Mouse (Mus musculus): Measurements from ENCODE around the gene Ppp6r1. TPM values are rescaled to one million over a fixed set of nuclear protein-coding genes. Genes with fewer than 3 reads are reported as not detected.

Ppp6r1 gene
- polyA plus RNA-seq, 1 experiment from 2014 or later, result 4.9 TPM

GRCm38 (mm10) chr7:4668506-4668905 is 9.7 kb upstream of the Ppp6r1 start:
- Histone ChIP-seq H3K9ac (replicated peaks; ENCODE audit: low read length) (no peak overlapping the region), H3K27me3 (ENCODE audit: control insufficient read depth, insufficient read depth, low read length) (no peaks in the 10 kb centered on the region), H3K4me1 (ENCODE audit: control insufficient read depth, insufficient read depth, low read length) (no peaks in the 10 kb centered on the region), H3K36me3 (replicated peaks; ENCODE audit: control insufficient read depth, insufficient read depth, low read depth, low read length) (peaks cover 5% of the 10 kb centered on the region), H3K4me3 (ENCODE audit: low read depth, low read length) (no peak overlapping the region), H3K9me3 (replicated peaks; ENCODE audit: control insufficient read depth, low read length) (no peaks in the 10 kb centered on the region), H3K4me2 (ENCODE audit: low read depth, low read length) (no peak overlapping the region), H3K27ac (replicated peaks; ENCODE audit: low read depth, low read length) (no peak overlapping the region)
- 91% methylated on average over 8 of the region's 8 CpGs for WGBS
- DNase-seq (ENCODE audit: low spot score) (no peak), ATAC-seq (replicated peaks; ENCODE audit: insufficient number of reproducible peaks, low FRiP score, low TSS enrichment, low read depth) (no peak)

GRCm38 (mm10) chr7:4666871-4667270 is 8.1 kb upstream of the Ppp6r1 start:
- WGBS, result 90% methylated on average over 5 of the region's 5 CpGs
- no peak overlapping the region for H3K4me3 ChIP-seq (ENCODE audit: low read depth, low read length)

DNA sequence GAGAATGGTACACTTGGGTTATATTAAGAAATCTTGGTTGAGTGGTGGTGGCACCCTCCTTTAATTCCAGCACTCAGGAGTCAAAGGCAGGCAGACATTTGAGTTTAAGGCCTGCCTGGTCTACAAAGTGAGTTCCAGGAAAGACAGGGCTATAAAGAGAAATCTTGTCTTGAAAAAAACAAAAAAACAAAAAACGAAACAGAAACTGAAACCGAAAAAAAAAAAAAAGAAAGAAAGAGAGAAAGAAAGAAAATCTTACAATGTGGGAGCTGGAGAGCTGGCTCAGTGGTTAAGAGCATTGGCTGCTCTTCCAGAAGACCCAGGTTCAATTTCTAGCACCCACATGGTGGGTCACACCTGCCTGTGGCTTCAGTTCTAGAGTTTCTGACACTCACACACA is 4.9 kb upstream of the Ppp6r1 start:
- ATAC-seq (replicated peaks; ENCODE audit: insufficient number of reproducible peaks, low FRiP score, low TSS enrichment, low read depth), result no peak
- Histone ChIP-seq H3K4me1 (ENCODE audit: control insufficient read depth, insufficient read depth, low read length) (no peaks in the 10 kb centered on the region; the same call in 1 of the 2 replicates), H3K9me3 (replicated peaks; ENCODE audit: control insufficient read depth, low read length) (no peaks in the 10 kb centered on the region), H3K4me3 (ENCODE audit: low read depth, low read length) (no peak overlapping the region), H3K4me2 (ENCODE audit: low read depth, low read length) (no peak overlapping the region), H3K27me3 (ENCODE audit: control insufficient read depth, insufficient read depth, low read length) (no peaks in the 10 kb centered on the region), H3K27ac (replicated peaks; ENCODE audit: low read depth, low read length) (no peak overlapping the region), H3K36me3 (replicated peaks; ENCODE audit: control insufficient read depth, insufficient read depth, low read depth, low read length) (peaks cover 2% of the 10 kb centered on the region), H3K9ac (replicated peaks; ENCODE audit: low read length) (no peak overlapping the region)
- 76% methylated on average over 2 of the region's 2 CpGs for WGBS
- DNase-seq (ENCODE audit: low spot score), result no peak

More at GRCm38 (mm10) chr7:4666871-4667270, 8.1 kb upstream of the Ppp6r1 start:
- Histone ChIP-seq H3K4me2 (ENCODE audit: low read depth, low read length) (no peak overlapping the region), H3K9ac (replicated peaks; ENCODE audit: low read length) (no peak overlapping the region), H3K9me3 (replicated peaks; ENCODE audit: control insufficient read depth, low read length) (no peaks in the 10 kb centered on the region), H3K36me3 (replicated peaks; ENCODE audit: control insufficient read depth, insufficient read depth, low read depth, low read length) (peaks cover 2% of the 10 kb centered on the region), H3K27ac (replicated peaks; ENCODE audit: low read depth, low read length) (no peak overlapping the region), H3K4me1 (ENCODE audit: control insufficient read depth, insufficient read depth, low read length) (no peaks in the 10 kb centered on the region), H3K27me3 (ENCODE audit: control insufficient read depth, insufficient read depth, low read length) (no peaks in the 10 kb centered on the region)
- no peak for DNase-seq (ENCODE audit: low spot score)
- no peak for ATAC-seq (replicated peaks; ENCODE audit: insufficient number of reproducible peaks, low FRiP score, low TSS enrichment, low read depth)

DNA sequence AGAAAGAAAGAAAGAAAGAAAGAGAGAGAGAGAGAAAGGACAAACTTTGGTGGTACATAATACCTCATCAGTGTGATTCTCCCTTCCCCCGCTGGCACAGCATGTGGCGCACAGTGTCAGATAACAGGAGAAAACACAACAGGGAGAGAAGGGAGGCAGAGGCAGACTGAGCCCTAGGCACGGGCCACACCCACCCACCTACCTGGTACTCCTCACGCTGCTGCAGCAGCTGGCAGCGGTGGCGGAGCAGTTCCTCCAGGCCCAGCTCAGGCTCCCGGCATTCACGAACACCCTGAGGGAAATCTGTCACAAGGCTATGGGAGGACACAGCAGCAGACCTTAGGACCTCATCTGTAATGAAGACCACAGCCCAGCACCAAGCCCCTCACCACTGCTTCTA is 4.4 kb upstream of the Ppp6r1 start:
- peaks cover 2% of the 10 kb centered on the region for H3K36me3 ChIP-seq (replicated peaks; ENCODE audit: control insufficient read depth, insufficient read depth, low read depth, low read length)
- DNase-seq (ENCODE audit: low spot score), result no peak
- no peak overlapping the region for H3K4me2 ChIP-seq (ENCODE audit: low read depth, low read length)

DNA sequence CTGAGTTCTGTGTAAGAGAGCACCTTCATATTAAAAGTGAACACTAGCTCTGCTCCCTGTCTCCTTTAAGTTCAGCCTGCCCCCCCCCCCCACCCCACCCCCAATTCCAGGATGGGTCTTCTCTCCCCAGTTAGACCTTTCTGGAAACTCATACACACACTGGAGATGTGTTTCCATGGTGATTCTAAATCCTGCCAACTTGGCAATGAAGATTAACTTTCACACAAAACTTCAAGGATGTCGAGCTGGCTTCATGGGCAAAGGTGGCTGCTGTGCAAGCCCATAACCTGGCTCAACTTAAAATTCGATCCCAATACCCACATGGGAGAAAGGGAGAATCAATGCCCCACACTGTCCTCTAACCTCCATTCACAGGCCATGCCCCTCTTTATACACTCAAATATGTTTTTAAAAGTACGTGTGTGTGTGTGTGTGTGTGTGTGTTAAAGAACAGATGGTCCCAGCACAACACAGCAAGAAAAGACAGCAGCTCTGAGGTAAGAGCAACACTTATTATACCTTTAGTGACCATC is 1.2 kb upstream of the Ppp6r1 start:
- WGBS, result 66% methylated on average over 3 of the region's 3 CpGs
- Histone ChIP-seq H3K9ac (replicated peaks; ENCODE audit: low read length) (peak overlapping the region; percentile 92), H3K9me3 (replicated peaks; ENCODE audit: control insufficient read depth, low read length) (no peaks in the 10 kb centered on the region), H3K27me3 (ENCODE audit: control insufficient read depth, insufficient read depth, low read length) (no peaks in the 10 kb centered on the region), H3K4me3 (ENCODE audit: low read depth, low read length) (peak overlapping the region; percentile 92), H3K4me1 (ENCODE audit: control insufficient read depth, insufficient read depth, low read length) (peaks cover 7% of the 10 kb centered on the region), H3K4me2 (ENCODE audit: low read depth, low read length) (peak overlapping the region; percentile 92), H3K36me3 (replicated peaks; ENCODE audit: control insufficient read depth, insufficient read depth, low read depth, low read length) (peaks cover 2% of the 10 kb centered on the region), H3K27ac (replicated peaks; ENCODE audit: low read depth, low read length) (peak overlapping the region; percentile 86)
- ATAC-seq (replicated peaks; ENCODE audit: insufficient number of reproducible peaks, low FRiP score, low TSS enrichment, low read depth), result no peak
- no peak for DNase-seq (ENCODE audit: low spot score)

More for the DNA sequence above, 4.4 kb upstream of the Ppp6r1 start:
- Histone ChIP-seq H3K27ac (replicated peaks; ENCODE audit: low read depth, low read length) (no peak overlapping the region), H3K4me3 (ENCODE audit: low read depth, low read length) (no peak overlapping the region), H3K9ac (replicated peaks; ENCODE audit: low read length) (no peak overlapping the region), H3K27me3 (ENCODE audit: control insufficient read depth, insufficient read depth, low read length) (no peaks in the 10 kb centered on the region), H3K9me3 (replicated peaks; ENCODE audit: control insufficient read depth, low read length) (no peaks in the 10 kb centered on the region), H3K4me1 (ENCODE audit: control insufficient read depth, insufficient read depth, low read length) (no peaks in the 10 kb centered on the region; the same call in 1 of the 2 replicates)
- no peak for ATAC-seq (replicated peaks; ENCODE audit: insufficient number of reproducible peaks, low FRiP score, low TSS enrichment, low read depth)
- WGBS, result 72% methylated on average over 8 of the region's 8 CpGs

DNA sequence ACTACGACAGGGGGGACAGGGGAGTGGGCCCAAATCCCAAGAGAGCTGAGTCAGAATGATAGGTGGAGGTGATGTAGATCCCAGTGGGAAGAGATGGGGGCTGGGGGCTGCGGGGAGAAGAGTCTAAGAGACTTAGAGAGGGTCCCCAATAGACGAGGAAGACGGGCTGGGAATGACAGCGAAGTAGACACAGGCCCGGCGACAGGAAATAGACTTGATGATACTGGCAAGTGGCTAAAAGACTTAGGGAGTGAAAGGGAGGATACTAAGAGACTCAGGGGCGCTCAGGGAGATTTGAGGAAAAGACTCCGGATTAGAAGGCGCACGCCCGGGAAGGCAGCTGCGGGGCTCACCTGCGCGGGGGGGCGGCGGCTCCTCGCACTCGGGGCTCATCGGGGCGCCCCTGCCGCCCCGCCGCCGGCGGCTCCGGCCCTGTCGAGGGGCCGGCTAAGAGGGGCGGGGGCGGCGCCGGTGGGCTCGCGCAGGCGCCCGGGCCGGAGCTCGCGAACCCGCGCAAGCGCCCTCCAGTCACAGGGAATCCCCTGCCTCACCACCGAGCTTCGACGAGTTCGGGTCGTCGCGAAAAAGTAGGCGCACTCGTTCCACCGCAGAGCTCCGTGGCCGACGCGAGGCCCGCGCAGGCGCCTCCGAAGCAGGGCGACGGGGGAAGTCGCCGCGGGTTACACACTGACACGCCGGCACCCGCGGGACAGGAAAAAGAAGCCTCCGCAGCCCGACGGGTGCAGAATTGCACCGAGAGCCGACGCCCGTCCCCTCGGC is 501 bp downstream of the Ppp6r1 start:
- H3K27me3 ChIP-seq (ENCODE audit: control insufficient read depth, insufficient read depth, low read length), result no peaks in the 10 kb centered on the region
- under 1% methylated on average over 59 of the region's 78 CpGs for WGBS
- H3K4me3 ChIP-seq (ENCODE audit: low read depth, low read length), result peak overlapping the region; percentile 92
- H3K27ac ChIP-seq (replicated peaks; ENCODE audit: low read depth, low read length), result peak overlapping the region; percentile 86
- H3K4me1 ChIP-seq (ENCODE audit: control insufficient read depth, insufficient read depth, low read length), result peaks cover 7% of the 10 kb centered on the region
- H3K4me2 ChIP-seq (ENCODE audit: low read depth, low read length), result peak overlapping the region; percentile 92
- no peaks in the 10 kb centered on the region for H3K9me3 ChIP-seq (replicated peaks; ENCODE audit: control insufficient read depth, low read length)
- peak; percentile 75 for ATAC-seq (replicated peaks; ENCODE audit: insufficient number of reproducible peaks, low FRiP score, low TSS enrichment, low read depth)
- peak overlapping the region; percentile 92 for H3K9ac ChIP-seq (replicated peaks; ENCODE audit: low read length)
- DNase-seq (ENCODE audit: low spot score), result peak; percentile 53
- H3K36me3 ChIP-seq (replicated peaks; ENCODE audit: control insufficient read depth, insufficient read depth, low read depth, low read length), result no peaks in the 10 kb centered on the region; the same call in none of the 2 replicates

DNA sequence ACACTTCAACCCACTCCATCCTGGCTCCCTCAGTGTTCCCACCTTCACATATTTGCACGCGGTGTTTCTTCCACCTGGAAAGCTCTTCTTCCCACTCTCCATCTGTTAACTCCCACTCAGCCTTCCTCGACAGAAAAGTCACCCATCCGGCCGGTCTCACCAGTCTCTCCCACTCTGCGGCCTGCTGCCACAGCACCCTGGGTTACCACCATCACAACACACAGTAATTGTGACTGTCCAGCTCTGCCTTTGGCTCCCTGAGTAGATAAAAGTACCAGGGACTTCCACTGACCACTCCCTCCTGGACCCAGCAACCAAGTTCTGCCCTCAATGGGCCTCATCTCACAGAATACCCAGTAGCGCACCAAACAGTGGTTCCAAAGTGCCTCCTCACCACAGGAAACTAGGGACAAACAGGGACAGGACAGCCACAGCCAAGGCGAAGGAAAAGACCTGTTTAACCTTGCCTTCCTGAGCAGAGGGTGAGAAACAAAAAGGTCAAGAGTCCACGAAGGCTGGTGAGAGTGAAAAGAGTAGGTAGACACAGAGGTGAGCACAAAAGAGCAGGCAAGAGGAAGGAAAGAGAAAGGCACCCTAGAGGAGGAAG is 1.2 kb downstream of the Ppp6r1 start:
- no peak for DNase-seq (ENCODE audit: low spot score)
- peak overlapping the region; percentile 92 for H3K9ac ChIP-seq (replicated peaks; ENCODE audit: low read length)
- no peaks in the 10 kb centered on the region for H3K27me3 ChIP-seq (ENCODE audit: control insufficient read depth, insufficient read depth, low read length)
- no peak overlapping the region for H3K27ac ChIP-seq (replicated peaks; ENCODE audit: low read depth, low read length)
- H3K4me2 ChIP-seq (ENCODE audit: low read depth, low read length), result peak overlapping the region; percentile 92
- H3K4me3 ChIP-seq (ENCODE audit: low read depth, low read length), result peak overlapping the region; percentile 92
- 59% methylated on average over 9 of the region's 9 CpGs for WGBS
- H3K4me1 ChIP-seq (ENCODE audit: control insufficient read depth, insufficient read depth, low read length), result peaks cover 7% of the 10 kb centered on the region
- no peak for ATAC-seq (replicated peaks; ENCODE audit: insufficient number of reproducible peaks, low FRiP score, low TSS enrichment, low read depth)
- no peaks in the 10 kb centered on the region for H3K36me3 ChIP-seq (replicated peaks; ENCODE audit: control insufficient read depth, insufficient read depth, low read depth, low read length)
- H3K9me3 ChIP-seq (replicated peaks; ENCODE audit: control insufficient read depth, low read length), result no peaks in the 10 kb centered on the region

- Histone ChIP-seq H3K4me3 (ENCODE audit: low read depth, low read length) (no peak overlapping the region), H3K9me3 (replicated peaks; ENCODE audit: control insufficient read depth, low read length) (no peaks in the 10 kb centered on the region), H3K4me2 (ENCODE audit: low read depth, low read length) (no peak overlapping the region), H3K4me1 (ENCODE audit: control insufficient read depth, insufficient read depth, low read length) (peaks cover 7% of the 10 kb centered on the region), H3K27ac (replicated peaks; ENCODE audit: low read depth, low read length) (no peak overlapping the region), H3K27me3 (ENCODE audit: control insufficient read depth, insufficient read depth, low read length) (no peaks in the 10 kb centered on the region), H3K9ac (replicated peaks; ENCODE audit: low read length) (no peak overlapping the region), H3K36me3 (replicated peaks; ENCODE audit: control insufficient read depth, insufficient read depth, low read depth, low read length) (no peaks in the 10 kb centered on the region)
- no peak for ATAC-seq (replicated peaks; ENCODE audit: insufficient number of reproducible peaks, low FRiP score, low TSS enrichment, low read depth)
- 66% methylated on average over 1 of the region's 1 CpGs for WGBS
- no peak for DNase-seq (ENCODE audit: low spot score)
Measured at GRCm38 (mm10) chr7:4656818-4657217, 2.0 kb downstream of the Ppp6r1 start.
